Mouse (Mus musculus) embryonic facial prominence, embryonic 14.5 days (tissue): ENCODE data around the gene Dtnb. TPM values are rescaled to one million over a fixed set of nuclear protein-coding genes. Genes with fewer than 3 reads are reported as not detected.

ENCODE experiments used
- ATAC-seq: fragments of 200-750 bp; cut with Nextera tagmentation; 2 replicates; pipeline ENCODE4 v1.8.0; 2017; ENCODE audit warnings: low read depth, moderate number of reproducible peaks, moderate TSS enrichment
- DNase-seq: peaks from one replicate; pipeline ENCODE4 v3.0.0-alpha.2; 2015; ENCODE audit warnings: low spot score
- H3K27ac ChIP-seq: fragments of 300-500 bp; sonication (generic); replicated peaks from 2 replicates; pipeline ENCODE4 v1.5.1; 2014; ENCODE audit warnings: low read depth, mild to moderate bottlenecking, low read length, moderate library complexity
- H3K27me3 ChIP-seq: fragments of 300-500 bp; sonication (generic); replicated peaks from 2 replicates; pipeline ENCODE4 v1.6.1; 2014; ENCODE audit warnings: low read length; ENCODE audit not compliant: control insufficient read depth, insufficient read depth
- H3K36me3 ChIP-seq: fragments of 300-500 bp; sonication (generic); 2 replicates; pipeline ENCODE4 v1.6.1; 2014; ENCODE audit warnings: low read length, mixed read lengths; ENCODE audit not compliant: control insufficient read depth, insufficient read depth
- H3K4me1 ChIP-seq: fragments of 300-500 bp; sonication (generic); 2 replicates; pipeline ENCODE4 v1.6.1; 2014; ENCODE audit warnings: antibody characterized with exemption, low read length; ENCODE audit not compliant: control insufficient read depth, insufficient read depth
- H3K4me2 ChIP-seq: fragments of 300-500 bp; sonication (generic); 2 replicates; pipeline ENCODE4 v1.6.1; 2014; ENCODE audit warnings: low read depth, mild to moderate bottlenecking, low read length, moderate library complexity, mixed read lengths
- H3K4me3 ChIP-seq: fragments of 300-500 bp; sonication (generic); 2 replicates; pipeline ENCODE4 v1.5.1; 2014; ENCODE audit warnings: low read depth, mild to moderate bottlenecking, low read length
- H3K9ac ChIP-seq: fragments of 300-500 bp; sonication (generic); 2 replicates; pipeline ENCODE4 v1.6.1; 2014; ENCODE audit warnings: low read depth, mild to moderate bottlenecking, low read length, moderate library complexity, mixed read lengths
- H3K9me3 ChIP-seq: fragments of 300-500 bp; sonication (generic); 2 replicates; pipeline ENCODE4 v1.6.1; 2016; ENCODE audit warnings: low read length; ENCODE audit not compliant: control insufficient read depth
- WGBS: fragments of 180-500 bp; shearing (Covaris S2); extraction: QIAGEN DNeasy Blood & Tissue Kit; methylation state at CpG from one replicate; pipeline ENCODE4 v1.1.7; 2014; 5-methylcytosine and 5-hydroxymethylcytosine counted together
- polyA plus RNA-seq: library from polyadenylated mRNA; unstranded; fragments of >200 nt; fragmentation: Nextera tagmentation; extraction: Ambion mirVana; gene quantifications from 2 replicates; pipeline ENCODE4 v1.2.1, GENCODE M21; 2014

Gene Dtnb
- polyA plus RNA-seq, 1 experiment from 2014 or later = 27.4 TPM

- DNase-seq = peak; percentile 86
- peak overlapping the region; percentile 13; the same call in 1 of the 2 replicates for H3K4me2 ChIP-seq
- H3K9ac ChIP-seq = peak overlapping the region; percentile 15; the same call in 1 of the 2 replicates
- no peak overlapping the region for H3K4me3 ChIP-seq
- ATAC-seq = peak; percentile 87
- H3K27me3 ChIP-seq = no peaks in the 10 kb centered on the region
- peaks cover 34% of the 10 kb centered on the region for H3K4me1 ChIP-seq
- H3K9me3 ChIP-seq = no peaks in the 10 kb centered on the region
- WGBS = 12% methylated on average over 8 of the region's 8 CpGs
- H3K36me3 ChIP-seq = no peaks in the 10 kb centered on the region
- peak overlapping the region; percentile 75 for H3K27ac ChIP-seq
These were observed 209.3 kb downstream of the Dtnb start for GRCm38 (mm10) chr12:3781482-3781881.

GRCm38 (mm10) chr12:3783196-3783825, 211.1 kb downstream of the Dtnb start:
- Histone ChIP-seq H3K9ac (no peak overlapping the region), H3K27ac (no peak overlapping the region), H3K4me3 (no peak overlapping the region), H3K9me3 (no peaks in the 10 kb centered on the region), H3K36me3 (no peaks in the 10 kb centered on the region), H3K4me2 (no peak overlapping the region), H3K27me3 (no peaks in the 10 kb centered on the region), H3K4me1 (peaks cover 51% of the 10 kb centered on the region)
- ATAC-seq (no peak), DNase-seq (no peak)
- WGBS = 46% methylated on average over 3 of the region's 3 CpGs

GRCm38 (mm10) chr12:3784258-3784657, 212.1 kb downstream of the Dtnb start:
- Histone ChIP-seq H3K36me3 (no peaks in the 10 kb centered on the region), H3K9ac (no peak overlapping the region), H3K27me3 (no peaks in the 10 kb centered on the region), H3K4me1 (peaks cover 60% of the 10 kb centered on the region), H3K9me3 (no peaks in the 10 kb centered on the region), H3K27ac (no peak overlapping the region), H3K4me2 (no peak overlapping the region), H3K4me3 (no peak overlapping the region)
- no peak for DNase-seq
- WGBS = 80% methylated on average over 2 of the region's 2 CpGs
- no peak for ATAC-seq

GRCm38 (mm10) chr12:3784729-3785128, 212.5 kb downstream of the Dtnb start:
- H3K27ac ChIP-seq = no peak overlapping the region

GRCm38 (mm10) chr12:3787041-3787440, 214.9 kb downstream of the Dtnb start:
- H3K9me3 ChIP-seq = no peaks in the 10 kb centered on the region
- ATAC-seq (no peak), DNase-seq (no peak)
- H3K9ac ChIP-seq = 0 out of 2 replicates have a peak overlapping the region, but pooled peaks have one; percentile 2
- H3K27ac ChIP-seq = no peak overlapping the region; the same call in 1 of the 2 replicates
- no peaks in the 10 kb centered on the region for H3K36me3 ChIP-seq
- H3K4me1 ChIP-seq = peaks cover 41% of the 10 kb centered on the region
- H3K4me3 ChIP-seq = no peak overlapping the region
- no peaks in the 10 kb centered on the region for H3K27me3 ChIP-seq
- 40% methylated on average over 2 of the region's 3 CpGs for WGBS
- H3K4me2 ChIP-seq = no peak overlapping the region

More at GRCm38 (mm10) chr12:3784729-3785128, 212.5 kb downstream of the Dtnb start:
- Histone ChIP-seq H3K27me3 (no peaks in the 10 kb centered on the region), H3K4me3 (no peak overlapping the region), H3K9me3 (no peaks in the 10 kb centered on the region), H3K9ac (no peak overlapping the region), H3K4me1 (peaks cover 63% of the 10 kb centered on the region), H3K36me3 (no peaks in the 10 kb centered on the region), H3K4me2 (no peak overlapping the region)
- 78% methylated on average over 4 of the region's 4 CpGs for WGBS
- no peak for DNase-seq
- ATAC-seq = no peak

GRCm38 (mm10) chr12:3787541-3787940, 215.4 kb downstream of the Dtnb start:
- DNase-seq (peak; percentile 48), ATAC-seq (no peak)
- 12% methylated on average over 1 of the region's 1 CpGs for WGBS
- H3K4me1 ChIP-seq = peaks cover 37% of the 10 kb centered on the region
- no peaks in the 10 kb centered on the region for H3K36me3 ChIP-seq
- H3K27me3 ChIP-seq = no peaks in the 10 kb centered on the region
- H3K4me3 ChIP-seq = no peak overlapping the region
- 0 out of 2 replicates have a peak overlapping the region, but pooled peaks have one; percentile 2 for H3K9ac ChIP-seq
- H3K4me2 ChIP-seq = no peak overlapping the region
- no peaks in the 10 kb centered on the region for H3K9me3 ChIP-seq
- peak overlapping the region; percentile 64; the same call in 1 of the 2 replicates for H3K27ac ChIP-seq

- Histone ChIP-seq H3K4me3 (no peak overlapping the region), H3K27ac (peak overlapping the region; percentile 64), H3K27me3 (no peaks in the 10 kb centered on the region), H3K36me3 (no peaks in the 10 kb centered on the region), H3K9ac (no peak overlapping the region), H3K4me2 (no peak overlapping the region), H3K9me3 (no peaks in the 10 kb centered on the region), H3K4me1 (peaks cover 30% of the 10 kb centered on the region)
- no peak; the same call in 1 of the 2 replicates for ATAC-seq
- peak; percentile 89 for DNase-seq
- 19% methylated on average over 5 of the region's 5 CpGs for WGBS
These were observed 216.4 kb downstream of the Dtnb start for GRCm38 (mm10) chr12:3788421-3789051.

GRCm38 (mm10) chr12:3789626-3790185, 217.5 kb downstream of the Dtnb start:
- Histone ChIP-seq H3K4me2 (no peak overlapping the region), H3K27ac (no peak overlapping the region), H3K4me1 (peaks cover 30% of the 10 kb centered on the region), H3K9me3 (no peaks in the 10 kb centered on the region), H3K9ac (no peak overlapping the region), H3K4me3 (no peak overlapping the region), H3K27me3 (no peaks in the 10 kb centered on the region), H3K36me3 (no peaks in the 10 kb centered on the region)
- WGBS = 63% methylated on average over 5 of the region's 5 CpGs
- DNase-seq (no peak), ATAC-seq (no peak)
